Mouse (Mus musculus): ENCODE data around the gene Tmem86b. TPM values are rescaled to one million over a fixed set of nuclear protein-coding genes. Genes with fewer than 3 reads are reported as not detected.

Gene Tmem86b
- total and polyA plus RNA-seq, 3 experiments: 4.3 to 10.6 (median 5.9) TPM

DNA sequence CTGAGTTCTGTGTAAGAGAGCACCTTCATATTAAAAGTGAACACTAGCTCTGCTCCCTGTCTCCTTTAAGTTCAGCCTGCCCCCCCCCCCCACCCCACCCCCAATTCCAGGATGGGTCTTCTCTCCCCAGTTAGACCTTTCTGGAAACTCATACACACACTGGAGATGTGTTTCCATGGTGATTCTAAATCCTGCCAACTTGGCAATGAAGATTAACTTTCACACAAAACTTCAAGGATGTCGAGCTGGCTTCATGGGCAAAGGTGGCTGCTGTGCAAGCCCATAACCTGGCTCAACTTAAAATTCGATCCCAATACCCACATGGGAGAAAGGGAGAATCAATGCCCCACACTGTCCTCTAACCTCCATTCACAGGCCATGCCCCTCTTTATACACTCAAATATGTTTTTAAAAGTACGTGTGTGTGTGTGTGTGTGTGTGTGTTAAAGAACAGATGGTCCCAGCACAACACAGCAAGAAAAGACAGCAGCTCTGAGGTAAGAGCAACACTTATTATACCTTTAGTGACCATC is 28.8 kb upstream of the Tmem86b start:
- Histone ChIP-seq H3K79me2 (replicated peaks; ENCODE audit: control insufficient read depth, extremely low read depth, insufficient read depth, poor library complexity, severe bottlenecking) (peaks cover 34% of the 10 kb centered on the region), H3K4me2 (ENCODE audit: insufficient read depth, low read depth, poor library complexity, severe bottlenecking) (peak overlapping the region; percentile 67; the same call in 1 of the 2 replicates), H3K4me3 (replicated peaks in 1 of 3; ENCODE audit: low read depth in 2 of 3, low read length in 2 of 3, poor library complexity in 1 of 3) (peak overlapping the region in 1 of 3 experiments; percentile 93), H3K27ac (ENCODE audit: insufficient read depth, low read depth) (no peak overlapping the region), H3K9me3 (replicated peaks; ENCODE audit: low read length) (no peaks in the 10 kb centered on the region), H3K9ac (ENCODE audit: insufficient read depth, low read depth) (peak overlapping the region; percentile 67), H3K4me1 (ENCODE audit: control insufficient read depth in 1 of 2, insufficient read depth in 2 of 2) (peaks cover 21 to 64% of the 10 kb centered on the region in 2 experiments), H3K27me3 (replicated peaks) (no peaks in the 10 kb centered on the region), H3K36me3 (replicated peaks in 1 of 2; ENCODE audit: control insufficient read depth in 1 of 2, insufficient read depth in 1 of 2, low read length in 1 of 2) (peaks cover 19 to 50% of the 10 kb centered on the region in 2 experiments)
- in situ Hi-C loops (cut with MboI; ENCODE audit: low pct_ligation_motif_present, low pct_unique_long_range_greater_than_20kb, low sequenced_read_pairs): no loop called here
- DNase-seq (ENCODE audit: extremely low read depth): no peak
- TF ChIP-seq MXI1 (IDR thresholded peaks at IDR 0.05; ENCODE audit: low read depth, low read length): no peak
- TF ChIP-seq TCF12 (IDR thresholded peaks at IDR 0.05; ENCODE audit: low read depth, low read length): no peak
- TF ChIP-seq USF2 (conservative IDR thresholded peaks at IDR 0.05; ENCODE audit: low read depth, low read length): no peak
- TF ChIP-seq E2F4 (IDR thresholded peaks at IDR 0.05; ENCODE audit: insufficient replicate concordance, low read depth, low read length): no peak
- TF ChIP-seq RAD21 (IDR thresholded peaks at IDR 0.05; ENCODE audit: low read depth, low read length): no peak
- TF ChIP-seq CHD1 (IDR thresholded peaks at IDR 0.05; ENCODE audit: low read depth, low read length): no peak
- TF ChIP-seq MAZ (IDR thresholded peaks at IDR 0.05; ENCODE audit: low read depth, low read length): no peak
- TF ChIP-seq MAX (IDR thresholded peaks at IDR 0.05; ENCODE audit: low read length): no peak
- TF ChIP-seq HCFC1 (IDR thresholded peaks at IDR 0.05; ENCODE audit: low read depth, low read length): no peak
- TF ChIP-seq ZKSCAN1 (IDR thresholded peaks at IDR 0.05; ENCODE audit: borderline replicate concordance, low read depth, low read length): no peak
- no peak for TF ChIP-seq RCOR1 (conservative IDR thresholded peaks at IDR 0.05; ENCODE audit: low read depth, low read length)
- TF ChIP-seq CTCF (conservative IDR thresholded peaks at IDR 0.05 in 1 of 2, IDR thresholded peaks at IDR 0.05 in 1 of 2; ENCODE audit: low read depth in 2 of 2, low read length in 2 of 2): no peak
- no peak for TF ChIP-seq ELF1 (IDR thresholded peaks at IDR 0.05; ENCODE audit: low read depth, low read length)
- TF ChIP-seq SMC3 (IDR thresholded peaks at IDR 0.05; ENCODE audit: low read depth, low read length): no peak
- dilution Hi-C loops (cut with MboI; ENCODE audit: extremely low pct_ligation_motif_present, extremely low pct_unique_long_range_greater_than_20kb, low sequenced_read_pairs): no loop called here

GRCm38 (mm10) chr7:4658912-4659551 is 27.8 kb upstream of the Tmem86b start, which contains the start of gene Ppp6r1:
TSS of gene Ppp6r1 (minus strand) at chr7:4659019.
- peak within 1 kb of the TSS; percentile 80 to 94 (median 93) for H3K4me3 ChIP-seq (replicated peaks in 1 of 3; ENCODE audit: low read depth in 2 of 3, low read length in 2 of 3, poor library complexity in 1 of 3)
- peaks cover 11 to 40% of the 10 kb centered on the region in 2 experiments for H3K36me3 ChIP-seq (replicated peaks in 1 of 2; ENCODE audit: control insufficient read depth in 1 of 2, insufficient read depth in 1 of 2, low read length in 1 of 2)
- DNase-seq (ENCODE audit: extremely low read depth): peak; percentile 93
- H3K27me3 ChIP-seq (replicated peaks): no peaks in the 10 kb centered on the region
- H3K27ac ChIP-seq (ENCODE audit: insufficient read depth, low read depth): peak within 1 kb of the TSS; percentile 83
- peaks cover 44% of the 10 kb centered on the region for H3K79me2 ChIP-seq (replicated peaks; ENCODE audit: control insufficient read depth, extremely low read depth, insufficient read depth, poor library complexity, severe bottlenecking)
- in situ Hi-C loops (cut with MboI; ENCODE audit: low pct_ligation_motif_present, low pct_unique_long_range_greater_than_20kb, low sequenced_read_pairs) (no loop called here), dilution Hi-C loops (cut with MboI; ENCODE audit: extremely low pct_ligation_motif_present, extremely low pct_unique_long_range_greater_than_20kb, low sequenced_read_pairs) (no loop called here)
- peak within 1 kb of the TSS; percentile 90 for H3K4me2 ChIP-seq (ENCODE audit: insufficient read depth, low read depth, poor library complexity, severe bottlenecking)
- H3K9me3 ChIP-seq (replicated peaks; ENCODE audit: low read length): no peaks in the 10 kb centered on the region
- H3K9ac ChIP-seq (ENCODE audit: insufficient read depth, low read depth): peak within 1 kb of the TSS; percentile 98
- peaks cover 13 to 65% of the 10 kb centered on the region in 2 experiments for H3K4me1 ChIP-seq (ENCODE audit: control insufficient read depth in 1 of 2, insufficient read depth in 2 of 2)
- TF ChIP-seq ZMIZ1 (IDR thresholded peaks at IDR 0.05; ENCODE audit: low read depth, low read length) (peak; percentile 74), MXI1 (IDR thresholded peaks at IDR 0.05; ENCODE audit: low read depth, low read length) (peak; percentile 79), SMC3 (IDR thresholded peaks at IDR 0.05; ENCODE audit: low read depth, low read length) (no peak), NRF1 (IDR thresholded peaks at IDR 0.05; ENCODE audit: low read depth, low read length) (peak; percentile 90), MEF2A (IDR thresholded peaks at IDR 0.05; ENCODE audit: borderline replicate concordance, low read depth, low read length) (no peak), EP300 (IDR thresholded peaks at IDR 0.05; ENCODE audit: low read length) (no peak), MAFK (IDR thresholded peaks at IDR 0.05; ENCODE audit: insufficient replicate concordance, low read length) (no peak), POLR2AphosphoS2 (IDR thresholded peaks at IDR 0.05; ENCODE audit: low read depth, low read length) (no peak; the same call in 1 of the 2 replicates), TCF12 (IDR thresholded peaks at IDR 0.05; ENCODE audit: low read depth, low read length) (peak; percentile 71), RAD21 (IDR thresholded peaks at IDR 0.05; ENCODE audit: low read depth, low read length) (no peak), MAX (IDR thresholded peaks at IDR 0.05; ENCODE audit: low read length) (peak; percentile 35; the same call in 1 of the 2 replicates), SIN3A (IDR thresholded peaks at IDR 0.05; ENCODE audit: low read length) (no peak; the same call in 1 of the 2 replicates), ZKSCAN1 (IDR thresholded peaks at IDR 0.05; ENCODE audit: borderline replicate concordance, low read depth, low read length) (no peak), POLR2A (IDR thresholded peaks at IDR 0.05; ENCODE audit: low read depth, low read length) (peak; percentile 89), ELF1 (IDR thresholded peaks at IDR 0.05; ENCODE audit: low read depth, low read length) (peak; percentile 92), RCOR1 (conservative IDR thresholded peaks at IDR 0.05; ENCODE audit: low read depth, low read length) (no peak), ZNF384 (IDR thresholded peaks at IDR 0.05; ENCODE audit: low read depth, low read length) (no peak), BHLHE40 (IDR thresholded peaks at IDR 0.05; ENCODE audit: low read depth, low read length) (no peak), NELFE (IDR thresholded peaks at IDR 0.05; ENCODE audit: low read depth, low read length) (peak; percentile 86), IRF4 (IDR thresholded peaks at IDR 0.05; ENCODE audit: low read depth, low read length) (0 out of 2 replicates have a peak, but pooled peaks have one; percentile 12), TBP (conservative IDR thresholded peaks at IDR 0.05; ENCODE audit: low read depth, low read length) (peak; percentile 52), JUN (IDR thresholded peaks at IDR 0.05; ENCODE audit: insufficient read depth, low read depth, low read length) (no peak), MAZ (IDR thresholded peaks at IDR 0.05; ENCODE audit: low read depth, low read length) (no peak), ETS1 (conservative IDR thresholded peaks at IDR 0.05; ENCODE audit: low read depth, low read length) (no peak)

All from CH12.LX (cell line).